Mouse (Mus musculus): ENCODE measurements around the gene Dgkd.

Dgkd gene

DNA sequence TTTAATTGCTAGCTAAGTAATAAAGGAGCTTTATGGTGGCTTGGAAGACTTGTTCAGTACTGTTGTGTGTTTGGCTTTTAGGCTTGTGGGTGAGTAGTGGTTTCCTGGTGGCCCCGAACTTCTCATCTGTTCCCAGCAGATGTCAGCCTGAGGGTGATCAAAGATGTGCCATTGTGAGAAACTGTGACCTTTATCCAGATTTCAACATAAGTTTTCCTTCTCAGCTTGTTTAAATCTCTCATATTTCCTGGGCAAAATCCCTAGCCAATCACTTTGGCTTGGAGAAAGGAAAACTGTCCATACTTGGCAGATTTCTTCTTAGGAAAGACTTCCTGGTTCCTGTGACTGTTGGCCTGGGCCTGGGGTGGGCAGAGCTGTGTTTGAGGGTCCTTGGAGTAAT is 37.9 kb downstream of the Dgkd start:
- no peak for DNase-seq

DNA sequence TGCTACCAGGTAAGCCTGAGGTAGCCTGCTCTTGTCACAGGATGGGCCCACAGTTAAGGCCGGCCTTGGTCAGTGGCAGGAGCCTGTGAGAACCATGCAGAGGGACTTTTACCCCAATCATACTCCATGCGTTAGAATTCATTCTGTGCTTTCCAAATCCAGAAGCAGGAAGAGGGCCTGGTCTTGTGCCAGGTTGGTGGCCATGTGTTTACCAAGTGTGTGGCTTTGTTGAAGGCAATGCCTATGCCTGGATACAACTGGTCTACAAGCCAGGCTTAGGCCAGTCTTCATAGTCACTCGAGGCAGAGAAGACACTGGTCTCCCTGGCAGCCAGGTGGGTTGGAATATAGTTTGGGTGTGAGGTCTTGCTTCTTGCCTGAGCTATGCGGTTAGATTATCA is 38.5 kb downstream of the Dgkd start:
- peak; percentile 64 to 67 for DNase-seq

DNA sequence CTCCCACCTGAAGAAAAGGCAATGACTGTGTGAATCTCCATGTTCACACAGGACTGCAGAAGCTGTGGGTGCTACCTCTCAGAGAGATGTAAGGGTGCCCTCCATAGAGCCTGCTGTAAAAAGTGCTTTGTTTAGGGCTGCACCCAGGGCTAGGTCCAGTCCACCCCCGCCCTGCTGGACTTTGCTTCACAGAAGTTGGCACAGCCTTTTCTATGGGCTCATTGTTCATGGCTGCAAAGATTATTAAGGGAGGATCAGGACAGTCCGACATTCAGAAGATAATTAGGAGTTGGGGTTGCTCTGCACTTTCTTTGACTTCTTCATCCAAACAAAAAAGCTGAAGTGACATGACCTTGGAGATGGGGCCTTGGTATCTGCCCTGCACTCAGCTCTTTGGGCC is 39.4 kb downstream of the Dgkd start:
- DNase-seq = no peak

DNA sequence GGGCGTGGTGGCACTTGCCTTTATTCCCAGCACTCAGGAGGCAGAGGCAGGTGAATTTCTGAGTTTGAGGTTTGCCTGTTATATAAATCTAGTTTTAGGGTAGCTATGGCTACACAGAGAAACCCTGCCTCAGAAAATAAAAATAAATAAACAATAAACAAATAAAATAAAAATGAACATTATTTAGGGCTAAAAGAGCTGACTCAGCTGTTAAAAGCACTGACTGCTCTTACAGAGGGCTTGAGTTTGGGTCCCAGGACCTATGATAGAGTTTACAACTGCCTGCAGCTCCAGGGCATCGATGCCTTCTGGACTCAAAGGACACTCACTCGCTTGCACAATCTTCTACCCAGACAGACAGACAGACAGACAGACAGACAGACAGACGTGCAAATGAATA is 40.3 kb downstream of the Dgkd start:
- DNase-seq = no peak

DNA sequence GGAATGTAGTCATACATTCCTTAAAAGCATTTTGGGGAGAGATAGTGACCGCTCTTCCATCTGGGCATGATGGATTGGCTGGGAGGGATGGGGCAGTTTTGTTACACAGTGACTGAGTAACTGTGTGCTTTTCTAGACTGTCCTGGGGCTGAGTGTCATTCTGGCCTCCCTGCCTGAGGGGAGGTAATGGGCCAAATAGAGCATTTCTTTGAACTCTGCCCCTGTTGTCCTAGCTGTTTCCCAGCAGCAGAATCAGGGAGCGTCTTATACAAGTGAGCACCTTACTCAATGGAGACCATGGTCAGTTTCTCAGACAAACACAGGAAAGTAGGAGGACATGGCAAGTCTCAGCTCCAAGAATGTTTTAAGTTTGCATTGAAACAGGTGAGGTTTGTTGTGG is 43.8 kb downstream of the Dgkd start:
- no peak for DNase-seq

DNA sequence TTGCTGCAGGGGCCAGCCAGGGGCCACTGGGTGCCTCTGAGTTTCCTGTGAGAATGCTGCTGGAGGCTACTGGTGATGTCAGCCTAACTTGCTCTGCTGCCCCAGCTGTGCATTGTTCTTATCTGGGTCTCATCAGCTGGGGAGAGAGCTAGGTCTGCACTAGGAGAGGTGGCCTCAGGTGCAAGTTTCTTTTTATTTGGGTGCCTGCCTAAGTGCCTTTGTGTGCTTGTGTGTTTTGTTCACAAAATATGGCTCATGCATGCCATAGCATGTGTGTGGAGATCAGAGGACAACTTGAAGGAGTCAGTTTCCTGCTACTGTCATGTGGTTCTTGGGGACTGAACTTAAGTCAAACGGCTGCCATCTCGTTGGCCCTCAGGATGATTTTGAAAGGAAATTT is 46.6 kb downstream of the Dgkd start:
- DNase-seq = no peak

DNA sequence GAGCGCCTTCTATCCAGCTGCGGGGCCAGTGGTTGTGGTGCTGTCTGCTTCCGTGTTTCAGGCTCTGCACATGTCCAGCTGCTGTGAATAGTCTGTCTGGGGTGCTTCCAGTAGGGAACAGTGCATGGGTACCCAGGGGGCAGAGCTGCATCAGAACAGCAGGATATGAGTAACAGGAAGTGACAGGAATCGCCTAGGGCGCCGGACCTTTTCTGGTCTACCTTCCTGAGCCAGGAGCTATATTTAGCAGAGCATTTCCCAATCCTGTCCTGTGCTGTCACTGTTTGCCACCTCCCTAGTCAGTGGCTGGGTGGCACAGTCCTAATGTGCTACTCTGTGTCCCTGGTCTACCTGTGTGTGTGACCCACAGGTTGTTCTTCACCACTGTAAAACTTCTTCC is 47.9 kb downstream of the Dgkd start:
- DNase-seq = no peak

DNA sequence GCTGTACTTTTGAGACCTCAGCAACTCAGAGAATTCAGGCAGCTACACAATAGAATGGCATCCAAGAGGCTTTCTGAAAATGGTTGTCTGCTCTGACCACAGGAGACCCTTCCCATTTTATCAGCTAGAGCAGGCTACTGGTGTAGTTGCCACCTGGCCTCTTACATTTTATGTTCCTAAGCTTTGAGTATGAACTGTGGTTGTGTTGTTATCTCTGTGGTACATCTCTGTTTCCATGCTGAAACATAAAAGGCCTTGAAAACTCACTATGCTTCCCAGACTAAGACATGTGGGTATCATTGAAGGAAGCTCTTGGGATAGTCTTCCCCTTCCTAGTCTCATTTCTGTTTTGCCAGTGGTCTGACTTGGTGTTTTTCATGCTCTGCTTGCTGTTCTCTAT is 49.1 kb downstream of the Dgkd start:
- no peak for DNase-seq

DNA sequence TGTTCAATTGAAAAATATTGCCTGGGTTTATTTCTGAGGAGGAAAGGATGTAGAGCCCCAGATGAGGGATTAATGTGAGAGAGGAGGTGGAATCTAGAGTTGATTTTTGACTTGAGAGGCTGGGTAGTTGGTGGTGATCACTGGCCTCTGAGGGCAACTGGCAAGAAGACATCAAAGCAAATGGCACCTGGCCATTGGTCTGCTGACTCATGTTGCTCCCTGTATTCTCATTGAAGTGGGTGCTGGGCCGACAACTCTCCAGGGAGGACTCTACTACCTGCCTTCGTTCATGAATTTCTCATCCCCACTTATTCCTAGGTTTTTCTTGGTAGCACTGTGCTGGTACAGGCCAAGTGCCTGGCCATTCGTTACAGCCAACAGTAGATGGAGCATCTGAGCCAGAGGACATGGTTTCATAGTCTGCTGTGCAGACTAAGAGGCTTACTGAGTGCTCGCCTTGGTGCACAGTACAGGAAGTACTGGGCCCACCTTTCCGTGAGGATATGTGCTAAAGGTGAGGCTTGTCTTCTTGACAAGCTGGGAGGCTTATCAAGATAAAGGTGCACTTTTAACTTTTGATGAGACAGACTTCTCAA is 53.4 kb downstream of the Dgkd start:
- no peak for DNase-seq

DNA sequence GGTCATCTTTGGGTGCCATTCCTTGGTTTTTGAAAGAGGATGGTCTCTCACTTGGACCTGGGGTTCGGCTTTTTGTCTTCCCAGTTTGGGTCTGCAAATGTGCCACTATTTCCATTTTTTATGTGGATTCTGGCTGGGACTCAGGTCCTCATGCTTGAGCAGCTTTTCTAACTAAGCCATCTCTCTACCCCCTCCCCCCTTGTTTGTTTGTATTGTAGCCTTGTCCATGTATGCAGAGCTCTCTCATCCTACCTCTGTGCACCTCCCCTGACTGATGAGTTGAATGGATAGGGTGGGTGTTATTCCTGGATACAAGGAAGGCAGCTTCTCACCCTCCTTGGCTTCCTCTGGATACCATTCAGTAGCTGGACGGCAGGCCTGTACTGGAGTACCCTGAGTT is 54.9 kb downstream of the Dgkd start:
- DNase-seq = no peak

DNA sequence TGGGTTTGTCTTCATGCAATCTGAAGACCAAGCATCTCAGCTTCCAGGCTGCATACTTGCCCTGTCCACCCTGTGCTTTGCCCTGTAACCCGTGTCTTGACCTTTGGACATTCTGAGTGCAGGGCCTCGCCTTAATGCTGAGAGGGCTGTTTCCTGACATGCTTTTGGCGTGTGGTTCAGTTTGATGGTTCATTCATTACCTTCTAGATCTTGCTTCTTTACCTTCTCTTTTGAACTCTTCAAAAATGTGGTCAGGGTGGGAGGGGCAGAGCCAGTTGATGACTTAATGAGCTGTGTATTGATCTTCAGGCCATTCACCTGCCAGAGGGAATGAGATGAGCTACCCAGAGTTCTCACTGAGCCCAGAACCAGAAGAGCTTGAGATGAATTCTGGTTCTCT is 55.6 kb downstream of the Dgkd start:
- DNase-seq = no peak

DNA sequence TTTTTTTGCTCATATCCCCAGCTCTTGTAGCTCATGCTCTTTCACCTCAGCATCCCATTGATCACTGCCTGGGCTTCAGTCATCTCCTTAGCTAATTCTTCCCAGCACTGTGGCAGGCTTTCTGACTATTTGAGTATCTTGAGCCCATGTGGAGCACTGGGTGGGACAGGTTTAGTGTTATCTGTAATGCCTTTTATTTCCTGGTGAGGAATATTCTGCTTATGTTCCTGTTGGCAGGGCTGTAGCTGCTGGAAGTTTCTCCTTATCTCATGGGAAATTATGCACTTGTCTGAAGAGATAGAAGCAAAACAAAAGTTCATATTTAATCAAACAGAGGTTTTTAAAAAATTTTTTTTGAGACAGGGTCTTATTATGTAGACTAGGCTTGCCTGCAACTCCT is 56.5 kb downstream of the Dgkd start:
- DNase-seq = no peak

DNA sequence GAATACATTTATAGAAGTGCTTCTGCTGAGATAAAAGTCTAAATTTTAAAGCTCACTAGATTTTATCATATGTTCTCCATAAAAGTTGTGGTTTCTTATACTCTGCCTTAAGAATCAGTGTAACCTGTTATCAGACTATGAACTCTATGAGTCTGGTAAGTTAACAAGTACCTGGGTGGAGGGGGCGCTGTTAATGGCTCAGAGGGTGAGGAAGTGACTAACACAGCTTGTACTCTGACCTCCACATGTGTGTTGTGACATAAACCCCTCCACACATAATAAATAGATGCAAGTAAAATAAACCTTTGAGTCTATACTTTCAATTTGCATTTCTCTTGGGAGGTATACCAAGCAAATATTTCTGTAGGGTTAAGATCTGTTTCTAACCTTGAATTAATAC is 57.3 kb downstream of the Dgkd start:
- DNase-seq = no peak

DNA sequence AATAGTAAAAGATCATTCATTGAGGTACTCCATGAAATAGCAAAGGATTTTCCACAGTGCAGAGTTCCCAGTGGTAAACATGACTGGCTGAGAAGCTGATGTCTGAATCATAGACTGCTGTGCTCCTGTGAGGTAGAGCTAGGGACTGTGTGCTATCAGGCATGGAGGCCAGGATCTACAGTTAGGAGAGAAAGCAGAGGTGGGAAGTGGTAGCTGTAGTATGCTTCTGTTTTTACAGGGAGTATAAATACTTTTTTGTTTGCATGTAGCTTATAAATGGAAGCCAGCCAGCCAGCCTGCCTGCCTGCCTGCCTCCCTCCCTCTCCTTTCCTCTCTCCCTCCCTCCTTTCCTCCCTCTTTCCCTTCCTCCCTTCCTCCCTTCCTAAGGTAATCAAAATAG is 60.3 kb downstream of the Dgkd start:
- no peak for DNase-seq

DNA sequence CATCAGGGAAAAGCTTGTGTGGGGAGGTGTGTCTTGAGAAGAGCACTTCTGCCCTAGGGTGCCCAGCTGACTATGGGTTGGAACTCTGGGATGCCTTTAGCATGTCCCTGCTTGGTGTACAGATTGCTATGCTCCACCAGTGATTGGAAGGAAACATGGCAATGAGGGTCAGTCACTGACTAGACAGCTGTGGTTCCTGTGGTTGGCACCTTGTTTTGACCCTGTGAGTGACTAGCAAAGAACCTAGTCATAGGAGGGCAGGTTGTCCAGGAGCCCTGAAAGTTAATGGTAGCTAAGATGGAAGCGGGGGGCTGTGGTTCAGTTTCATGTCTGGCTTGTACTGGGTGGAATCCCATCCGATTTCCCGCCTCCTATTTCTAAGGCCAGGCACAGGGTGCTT is 64.3 kb downstream of the Dgkd start:
- no peak for DNase-seq

DNA sequence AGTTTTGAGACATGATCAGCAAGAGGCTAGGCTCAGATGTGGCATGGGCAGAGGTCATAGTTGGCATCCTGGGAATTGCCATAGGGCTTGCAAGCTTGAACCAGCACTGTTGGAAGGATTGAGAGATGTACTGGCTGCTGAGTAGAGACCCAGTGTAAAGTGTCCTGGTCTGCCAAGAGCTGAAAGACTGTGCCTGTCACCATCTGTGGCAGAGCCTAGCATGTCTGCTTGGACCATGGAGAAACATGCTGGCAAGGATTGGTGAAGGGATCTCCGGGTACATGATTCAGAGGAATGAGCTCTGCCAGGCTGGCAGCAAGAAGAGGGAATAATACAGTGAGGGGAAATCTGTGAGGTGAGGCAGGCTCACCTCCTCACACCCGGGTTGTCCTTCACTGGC is 65.0 kb downstream of the Dgkd start:
- DNase-seq = peak; percentile 75 to 88

DNA sequence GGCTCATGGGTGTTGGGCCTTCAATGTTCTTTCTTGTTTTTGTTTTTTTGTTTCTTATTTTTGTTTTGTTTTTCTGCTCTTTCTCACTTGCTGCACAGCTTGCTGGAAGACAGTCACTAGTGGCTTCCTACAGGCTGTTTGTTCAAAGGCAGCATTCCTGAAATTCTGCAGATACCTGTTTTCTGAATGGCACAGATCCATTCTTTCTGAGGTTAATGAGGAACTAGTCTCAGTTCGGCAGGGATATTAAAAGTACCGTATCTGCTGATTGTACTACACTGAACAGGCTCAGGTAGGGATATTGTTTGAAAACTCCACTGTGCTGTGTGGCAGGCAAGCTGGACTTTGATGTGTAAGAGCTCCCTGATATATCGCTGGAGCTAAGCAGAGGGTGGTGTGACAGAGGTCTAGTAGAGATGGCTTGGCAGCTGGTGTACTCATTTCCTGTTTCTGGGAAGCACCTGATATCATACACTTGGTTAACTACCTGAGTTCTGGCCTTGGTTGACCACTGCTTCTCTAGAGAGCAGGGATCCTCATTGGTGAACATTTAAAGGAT is 67.0 kb downstream of the Dgkd start:
- DNase-seq = no peak

DNA sequence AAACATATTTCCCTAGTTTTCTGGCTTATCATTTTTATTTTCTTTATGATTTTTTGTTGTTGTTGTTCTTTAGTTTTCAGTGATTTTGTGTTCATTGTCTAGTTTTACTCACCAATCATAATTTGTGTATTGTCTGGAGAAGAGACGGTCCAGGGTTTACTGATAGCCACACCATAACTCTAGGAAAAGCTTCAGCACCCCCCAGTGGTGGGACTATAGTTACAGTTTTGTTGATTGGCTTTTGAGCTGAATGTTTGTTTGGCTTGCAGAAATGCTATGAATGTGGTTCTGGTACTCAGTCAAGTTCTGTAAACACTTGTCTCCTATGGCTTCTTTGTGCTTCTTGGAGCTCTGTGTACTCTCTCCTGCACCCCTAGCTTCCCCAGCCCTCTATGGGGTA is 69.6 kb downstream of the Dgkd start:
- DNase-seq = peak; percentile 57 to 59

DNA sequence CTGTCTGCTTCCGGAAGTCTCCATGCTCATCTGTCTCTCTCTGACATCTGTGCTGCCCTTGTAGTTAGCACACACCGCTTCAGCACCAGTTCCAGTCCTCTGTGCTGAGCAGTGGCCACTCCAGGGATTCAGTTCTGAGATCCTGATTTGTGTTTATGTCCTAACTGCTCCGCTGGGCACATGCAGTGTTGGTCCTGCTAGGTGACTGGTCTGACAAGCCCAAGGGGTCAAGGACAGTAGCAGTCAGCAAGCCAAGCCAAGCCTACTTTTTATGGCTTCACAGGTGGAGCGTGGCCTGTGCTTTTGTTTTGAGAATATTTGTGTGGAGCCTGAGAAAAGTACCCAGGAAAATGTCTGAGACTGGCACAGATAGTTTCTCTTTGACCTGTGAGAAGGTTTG is 71.8 kb downstream of the Dgkd start:
- DNase-seq = no peak

DNA sequence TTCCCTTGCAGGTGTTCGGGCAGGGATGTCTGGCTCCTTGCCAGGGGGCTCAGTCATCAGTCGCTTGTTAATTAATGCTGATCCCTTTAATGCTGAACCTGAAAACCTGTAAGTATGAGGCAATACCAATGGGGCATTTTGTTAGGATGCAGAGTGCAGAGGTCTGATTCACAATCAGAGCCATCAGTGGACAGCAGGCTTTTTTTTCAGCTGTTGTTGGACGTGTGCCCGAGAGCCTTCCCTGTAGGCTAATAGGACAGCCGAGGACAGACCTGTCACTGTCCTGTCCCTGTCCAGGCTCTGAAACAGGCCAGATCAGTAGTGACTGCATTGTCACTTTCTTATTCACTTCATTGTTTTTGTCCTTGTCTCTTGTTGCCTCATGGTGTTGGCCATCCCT is 76.6 kb downstream of the Dgkd start:
- DNase-seq = peak; percentile 83 to 86

DNA sequence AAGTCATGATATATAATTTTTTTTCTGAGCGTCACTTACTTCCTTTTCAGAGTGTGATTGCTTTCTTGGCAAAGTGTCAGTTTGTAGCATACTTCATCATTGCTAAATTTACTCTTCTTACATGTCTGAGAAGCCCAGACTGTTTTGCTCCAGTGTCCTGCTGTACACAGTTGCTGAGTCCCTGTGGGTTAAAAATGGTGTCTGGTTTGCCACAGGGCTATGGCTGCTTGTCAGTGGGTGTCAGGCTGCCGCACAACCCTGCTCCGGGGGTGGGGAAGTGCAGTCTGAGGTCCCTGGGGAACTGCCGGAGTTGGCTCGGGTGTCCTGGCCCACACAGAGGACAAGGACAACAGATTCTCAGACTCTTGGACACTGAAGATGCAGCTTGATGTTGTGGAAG is 80.0 kb downstream of the Dgkd start:
- no peak for DNase-seq

DNA sequence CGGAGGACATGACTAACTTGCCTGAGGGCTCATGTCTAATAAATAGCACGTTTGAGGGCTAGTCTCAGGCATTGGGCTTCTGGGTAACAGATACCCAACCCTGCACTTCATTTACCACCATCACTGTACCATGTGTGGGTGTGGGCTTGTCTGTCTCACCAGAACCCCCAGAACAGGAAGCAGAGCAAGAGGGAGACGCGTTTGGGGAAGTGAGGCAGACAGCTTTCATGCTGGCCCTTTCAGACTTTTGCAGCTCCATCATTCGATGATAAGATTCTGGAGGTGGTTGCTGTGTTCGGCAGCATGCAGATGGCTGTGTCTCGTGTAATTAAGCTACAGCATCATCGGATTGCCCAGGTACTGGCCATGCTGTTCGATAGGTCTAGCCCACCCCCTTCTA is 82.0 kb downstream of the Dgkd start:
- DNase-seq = no peak

DNA sequence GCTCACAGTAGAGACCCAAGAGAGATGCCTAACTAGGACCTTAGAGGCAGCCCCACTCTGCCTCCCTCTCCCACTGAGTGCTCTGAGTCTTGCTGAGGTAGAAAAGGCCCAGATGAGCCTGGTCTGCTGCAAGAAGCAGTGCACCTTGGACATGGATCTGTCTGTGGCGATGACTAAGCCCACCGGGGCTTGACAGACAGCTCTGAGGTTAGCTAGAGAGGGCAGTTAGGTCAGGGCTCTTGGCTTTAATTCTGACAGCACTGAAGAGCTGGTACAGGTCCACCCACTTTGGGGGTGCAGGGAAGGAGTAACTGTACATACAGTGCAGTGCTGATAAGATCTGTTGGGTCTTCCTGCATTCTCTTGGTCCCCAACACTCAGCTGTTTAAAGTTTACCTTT is 82.5 kb downstream of the Dgkd start:
- DNase-seq = no peak

DNA sequence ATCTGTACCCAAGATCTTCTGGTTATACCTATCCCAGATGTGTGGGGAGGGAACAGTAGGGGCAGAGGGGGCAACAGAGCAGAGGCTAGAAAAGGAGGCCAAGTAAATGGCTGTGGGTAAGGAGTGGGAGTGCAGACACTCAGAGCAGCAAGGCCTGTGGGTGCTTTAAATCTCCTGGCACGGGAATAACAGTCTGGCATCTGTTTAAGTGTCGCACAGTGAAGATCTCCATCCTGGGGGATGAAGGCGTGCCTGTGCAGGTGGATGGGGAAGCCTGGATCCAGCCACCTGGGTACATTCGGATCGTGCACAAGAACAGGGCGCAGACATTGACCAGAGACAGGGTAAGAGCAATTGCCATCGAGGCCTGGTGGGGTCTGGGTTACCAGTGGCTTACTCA is 83.0 kb downstream of the Dgkd start:
- no peak for DNase-seq

DNA sequence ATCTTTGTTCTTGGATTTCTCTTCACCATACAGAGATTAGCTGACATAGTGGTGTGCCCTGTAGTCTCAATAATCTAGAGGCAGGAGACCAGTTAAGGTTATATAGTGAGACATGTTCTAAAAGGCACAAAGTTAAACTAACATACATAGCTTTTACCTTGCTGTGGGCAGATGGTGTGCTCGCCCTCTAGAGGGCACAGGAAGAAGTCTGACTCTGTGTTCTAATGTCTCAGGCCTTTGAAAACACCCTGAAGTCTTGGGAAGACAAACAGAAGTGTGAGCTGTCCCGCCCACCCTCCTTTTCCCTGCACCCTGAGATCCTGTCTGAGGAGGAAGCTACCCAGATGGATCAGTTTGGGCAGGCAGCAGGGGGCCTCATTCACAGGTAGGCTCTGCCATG is 83.4 kb downstream of the Dgkd start:
- DNase-seq = peak in 1 of 2 experiments; percentile 32

DNA sequence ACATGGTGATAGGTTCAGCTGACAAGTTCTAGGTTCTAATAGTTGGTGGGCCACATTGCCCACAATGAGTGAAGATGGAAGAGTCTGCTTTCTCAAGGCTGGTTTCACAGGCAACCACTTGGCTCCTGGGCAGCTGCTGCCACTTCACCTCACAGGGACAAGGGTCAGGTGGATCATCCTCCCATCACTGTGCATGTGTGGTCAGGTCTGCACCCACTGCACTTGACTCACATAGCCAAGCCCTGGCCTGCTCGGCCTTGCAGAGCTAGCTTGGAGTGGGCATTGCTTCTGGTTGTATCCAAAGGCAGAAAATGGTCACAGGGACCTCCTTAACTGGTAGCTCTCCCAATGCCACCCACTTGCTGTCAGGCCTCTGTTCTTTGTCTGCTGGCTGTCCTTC is 88.7 kb downstream of the Dgkd start:
- no peak for DNase-seq
